ENCODE assay signal across 20 mouse cellular contexts in the genomic region with DNA sequence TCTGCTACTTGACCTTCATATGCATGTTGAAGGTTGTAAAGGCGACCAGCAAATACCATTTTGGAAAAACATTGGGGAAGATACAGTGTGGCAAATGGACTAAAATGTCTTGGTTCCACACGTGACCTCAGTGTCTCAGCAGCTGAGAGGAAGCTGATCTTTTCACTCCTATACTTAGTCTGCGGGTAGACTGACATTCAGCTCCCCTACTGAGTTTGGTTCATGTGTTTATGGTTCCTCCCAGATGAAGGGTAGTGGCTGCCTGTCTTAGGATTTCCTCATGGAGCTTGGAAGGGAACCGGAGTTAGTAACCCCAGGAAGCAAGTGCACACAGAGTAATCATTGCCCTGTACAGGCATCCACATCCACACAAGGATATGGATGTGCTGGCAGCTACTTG. TPM values are rescaled to one million over a fixed set of nuclear protein-coding genes. Genes with fewer than 3 reads are reported as not detected.
"Had no signal": no experiment of that assay in that cellular context is flagged by ENCODE, and none has a peak within 500 bp of the region (broad histone marks: within the 10 kb centered on the region; RNA-seq: fewer than 3 reads in every experiment).

No protein-coding gene starts in this region.

- H3K9me3 ChIP-seq: kidney, embryonic 15.5 days; limb, embryonic 15.5 days; liver, embryonic 12.5 days; lung, embryonic 15.5 days; midbrain, embryonic 12.5 days; neural tube, embryonic 15.5 days had no signal

- H3K9ac ChIP-seq: kidney, embryonic 15.5 days; limb, embryonic 15.5 days; liver, embryonic 12.5 days; lung, embryonic 15.5 days; midbrain, embryonic 12.5 days; neural tube, embryonic 15.5 days had no signal

- H3K4me1 ChIP-seq: kidney, embryonic 15.5 days; limb, embryonic 15.5 days; liver, embryonic 12.5 days; lung, embryonic 15.5 days; midbrain, embryonic 12.5 days; neural tube, embryonic 15.5 days had no signal

- DNase-seq: kidney, adult 18-20 months; kidney, postnatal 14 days; lung, postnatal 14 days; right cerebral cortex, adult 18-20 months; thymus, postnatal 4 days had no signal

- H3K27me3 ChIP-seq: kidney, embryonic 15.5 days; limb, embryonic 15.5 days; liver, embryonic 12.5 days; lung, embryonic 15.5 days; midbrain, embryonic 12.5 days; neural tube, embryonic 15.5 days had no signal

- H3K4me2 ChIP-seq: kidney, embryonic 15.5 days; limb, embryonic 15.5 days; liver, embryonic 12.5 days; lung, embryonic 15.5 days; midbrain, embryonic 12.5 days; neural tube, embryonic 15.5 days had no signal

- H3K36me3 ChIP-seq: kidney, embryonic 15.5 days; limb, embryonic 15.5 days; liver, embryonic 12.5 days; lung, embryonic 15.5 days; midbrain, embryonic 12.5 days; neural tube, embryonic 15.5 days had no signal

- H3K4me3 ChIP-seq: kidney, embryonic 15.5 days; limb, embryonic 15.5 days; liver, embryonic 12.5 days; lung, embryonic 15.5 days; midbrain, embryonic 12.5 days; neural tube, embryonic 15.5 days had no signal

- H3K27ac ChIP-seq: kidney, embryonic 15.5 days; limb, embryonic 15.5 days; liver, embryonic 12.5 days; lung, embryonic 15.5 days; midbrain, embryonic 12.5 days; neural tube, embryonic 15.5 days; stomach, postnatal 0 days had no signal

- ATAC-seq: liver, embryonic 12.5 days; midbrain, embryonic 16.5 days had no signal

RNA-seq across cellular contexts. Expression of a gene that starts 35.5 kb away (rescaled TPM):
- total RNA-seq: layer of hippocampus, postnatal 25 days; left cerebral cortex, adult 8-10 months; left cerebral cortex, postnatal 25 days; megakaryocyte-erythroid progenitor cell, adult 5-6 weeks had no signal
- polyA plus RNA-seq: kidney, embryonic 15.5 days; limb, embryonic 11.5 days; limb, embryonic 15.5 days; liver, embryonic 12.5 days; liver, embryonic 16.5 days; lung, embryonic 15.5 days; midbrain, embryonic 12.5 days; midbrain, embryonic 16.5 days; neural tube, embryonic 11.5 days; neural tube, embryonic 15.5 days; stomach, postnatal 0 days had no signal
